Mouse (Mus musculus) c-Kit-positive CD71-positive TER-119-negative erythroid progenitor cells, embryonic 14.5 days (primary cell): ENCODE measurements around the gene Crebl2.

Source experiments
- DNase-seq: peaks from one replicate; pipeline ENCODE4 v3.0.0-alpha.2; 2013; ENCODE audit warnings: low read depth

Gene Crebl2

DNA sequence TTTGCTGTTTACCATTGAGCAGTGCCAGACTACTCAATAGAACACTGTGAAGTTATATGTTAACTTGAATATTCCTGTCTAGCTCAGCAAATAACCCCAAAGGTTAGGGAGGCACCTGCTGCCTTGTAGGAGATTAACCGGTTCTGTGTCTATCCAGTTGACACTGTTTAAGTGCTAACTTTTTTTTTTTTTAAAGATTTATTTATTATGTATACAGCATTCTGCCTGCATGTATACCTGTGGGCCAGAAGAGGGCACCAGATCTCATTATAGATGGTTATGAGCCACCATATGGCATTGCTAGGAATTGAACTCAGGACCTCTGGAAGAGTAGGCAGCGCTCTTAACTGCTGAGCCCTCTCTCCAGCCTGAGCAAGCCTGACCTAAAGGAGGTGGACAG, 43.1 kb downstream of the Crebl2 start:
- no peak for DNase-seq

DNA sequence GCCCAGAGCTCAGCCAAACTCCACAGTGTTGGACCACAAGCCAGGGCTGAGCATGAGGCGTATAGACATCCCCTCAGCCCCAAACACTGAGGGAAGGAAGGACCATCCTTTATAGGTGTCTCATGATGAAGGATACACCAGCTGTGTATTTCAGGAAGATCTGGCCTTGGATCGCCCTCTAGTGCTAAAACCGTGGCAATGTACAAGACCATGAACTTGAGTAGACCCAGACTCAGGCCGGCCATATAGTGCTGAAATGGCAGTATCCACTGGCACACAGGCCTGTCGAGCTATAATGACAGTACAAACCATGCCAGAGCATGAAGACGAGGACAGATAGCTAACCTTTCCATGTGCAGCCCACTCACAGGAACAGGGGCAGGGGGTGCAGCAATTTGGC, 46.8 kb downstream of the Crebl2 start:
- DNase-seq, result no peak

DNA sequence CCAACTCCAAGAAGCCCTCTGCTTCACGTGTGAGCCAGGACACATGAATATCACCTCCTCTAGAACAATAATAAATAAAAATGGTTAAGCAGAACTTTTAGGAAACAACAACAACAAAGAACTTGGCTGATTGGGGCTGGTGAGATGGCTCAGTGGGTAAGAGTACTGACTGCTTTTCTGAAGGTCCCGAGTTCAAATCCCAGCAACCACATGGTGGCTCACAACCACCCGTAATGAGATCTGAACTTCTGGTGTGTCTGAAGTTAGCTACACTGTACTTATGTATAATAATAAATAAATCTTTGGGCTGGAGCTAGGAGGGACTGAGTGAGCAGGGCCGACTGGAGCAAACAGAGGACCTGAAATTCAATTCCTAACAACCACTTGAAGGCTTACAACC, 47.3 kb downstream of the Crebl2 start:
- DNase-seq, result no peak

DNA sequence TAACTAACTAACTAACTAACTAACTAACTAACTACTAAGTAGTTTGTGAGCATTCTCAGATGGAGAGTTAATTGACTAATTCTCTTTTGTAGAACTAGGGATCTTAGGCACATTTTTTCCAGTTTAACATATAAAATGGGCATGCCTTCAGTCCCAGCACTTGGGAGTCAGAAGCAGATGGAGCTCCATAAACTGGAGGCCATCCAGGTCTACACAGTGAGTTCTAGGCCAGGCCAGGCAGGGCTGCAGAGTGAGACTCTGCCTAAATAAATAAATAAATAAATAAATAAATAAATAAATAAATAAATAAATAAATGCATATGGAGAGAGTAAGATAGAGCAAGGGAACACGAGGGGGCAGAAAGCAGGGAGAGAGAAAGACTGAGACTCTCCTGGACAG, 47.9 kb downstream of the Crebl2 start:
- no peak for DNase-seq

DNA sequence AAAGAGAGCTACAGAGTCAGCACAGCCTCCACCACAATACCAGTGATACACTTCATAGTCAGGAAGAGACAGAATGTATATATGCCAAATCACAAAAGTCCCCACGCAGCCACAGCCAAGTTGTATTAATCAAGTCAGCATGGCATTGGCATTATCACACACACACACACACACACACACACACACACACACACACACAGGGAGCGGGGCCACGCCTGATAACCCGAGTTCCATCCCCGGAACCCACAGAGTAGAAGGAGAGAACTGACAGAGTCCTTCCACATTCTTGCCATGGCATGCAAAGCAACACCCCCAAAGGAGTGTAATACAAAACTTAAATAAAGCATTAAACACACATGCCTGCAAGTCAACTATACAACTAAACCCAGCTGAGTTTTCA, 49.6 kb downstream of the Crebl2 start:
- no peak for DNase-seq

DNA sequence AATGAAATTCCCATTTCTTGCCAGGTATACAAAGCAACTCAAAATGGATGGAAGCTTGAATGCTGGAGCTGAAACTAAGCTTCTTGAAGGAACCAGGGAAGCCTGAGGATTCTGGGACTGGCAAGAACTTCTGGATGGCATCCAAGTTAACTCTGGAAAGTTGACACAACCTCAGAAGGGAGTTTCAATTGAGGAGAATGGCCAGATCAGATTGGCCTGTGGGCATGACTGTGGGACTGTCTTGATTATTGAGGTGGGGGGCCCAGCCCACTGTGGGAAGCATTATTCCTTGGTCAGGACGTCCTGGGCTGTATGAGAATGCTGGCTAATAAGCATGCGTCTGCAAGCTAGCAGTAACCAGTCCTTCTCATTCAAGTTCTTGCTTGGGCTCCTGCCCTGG, 50.1 kb downstream of the Crebl2 start:
- DNase-seq, result no peak

DNA sequence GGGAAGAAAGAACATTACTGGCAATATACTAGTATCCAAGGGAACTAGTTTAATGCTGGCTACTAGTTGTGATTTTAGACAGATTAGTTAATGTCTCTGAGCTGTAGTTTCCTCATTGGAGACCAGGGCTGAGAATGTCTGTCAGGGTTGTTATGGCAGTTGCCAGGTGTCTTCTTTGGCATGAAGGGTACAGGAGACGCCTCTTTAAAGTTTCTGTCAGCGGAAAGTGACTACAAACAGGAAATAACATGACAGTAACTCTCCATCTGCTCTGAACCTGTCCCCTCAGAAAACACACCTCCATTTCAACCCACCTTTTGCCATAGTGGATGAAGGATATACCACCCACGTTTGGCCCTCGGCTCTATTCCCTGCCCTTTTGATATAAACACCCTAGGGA, 53.7 kb downstream of the Crebl2 start:
- no peak for DNase-seq

DNA sequence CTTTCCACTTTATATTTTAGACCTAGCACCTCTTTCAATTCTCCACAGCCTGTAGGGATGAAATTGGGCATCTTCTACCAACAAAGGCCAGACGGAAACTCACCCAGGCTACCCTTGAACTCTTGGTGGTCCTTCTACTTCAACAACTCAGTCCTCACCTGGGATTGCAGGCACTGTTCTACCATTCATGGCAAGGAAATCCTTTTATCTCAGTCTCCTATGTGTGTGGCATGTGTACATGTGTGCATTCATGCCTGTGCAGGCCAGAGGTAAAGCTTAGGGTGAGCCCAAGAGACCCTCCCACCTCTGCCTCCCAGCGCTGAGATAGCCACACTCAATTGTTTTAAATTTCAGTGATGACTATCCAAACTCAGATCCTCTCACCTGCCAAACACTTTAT, 55.6 kb downstream of the Crebl2 start:
- no peak for DNase-seq

DNA sequence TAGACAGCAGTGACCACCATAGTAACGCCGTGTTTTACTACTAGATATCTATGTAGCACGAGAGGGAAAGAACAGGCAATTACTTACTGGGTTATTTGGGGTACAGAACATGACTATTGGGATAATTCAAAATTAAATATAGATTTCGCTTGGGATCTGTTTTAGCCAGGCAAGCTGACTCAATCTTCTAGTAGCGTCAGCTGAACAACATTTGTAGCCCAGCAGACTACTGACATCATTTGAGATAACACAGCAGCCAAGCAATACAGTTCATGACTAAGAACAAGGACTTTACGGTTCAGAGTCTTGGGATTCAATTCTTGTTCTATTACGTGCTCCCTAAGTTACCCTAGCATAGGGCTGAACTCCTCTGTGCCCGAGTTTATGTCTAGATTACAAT, 56.5 kb downstream of the Crebl2 start:
- no peak for DNase-seq

DNA sequence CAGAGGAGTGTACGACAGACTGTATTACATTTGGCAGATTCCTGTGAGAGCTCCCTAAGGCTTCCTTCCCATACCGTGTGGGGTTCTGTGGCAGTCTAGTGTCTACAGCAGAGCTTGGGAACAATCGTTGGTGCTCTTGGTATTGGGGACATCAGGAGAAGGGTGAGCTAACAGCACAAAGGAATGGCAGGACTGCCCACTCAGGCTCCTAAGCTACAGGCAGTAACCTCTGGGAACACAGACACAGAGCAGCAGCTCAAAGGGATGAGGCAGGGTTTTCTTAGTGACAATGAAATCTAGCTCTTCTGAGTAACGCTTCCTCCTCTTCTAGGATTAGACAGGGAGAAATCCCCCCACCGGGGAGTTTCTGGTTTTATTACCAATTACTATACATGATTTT, 57.1 kb downstream of the Crebl2 start:
- no peak for DNase-seq

DNA sequence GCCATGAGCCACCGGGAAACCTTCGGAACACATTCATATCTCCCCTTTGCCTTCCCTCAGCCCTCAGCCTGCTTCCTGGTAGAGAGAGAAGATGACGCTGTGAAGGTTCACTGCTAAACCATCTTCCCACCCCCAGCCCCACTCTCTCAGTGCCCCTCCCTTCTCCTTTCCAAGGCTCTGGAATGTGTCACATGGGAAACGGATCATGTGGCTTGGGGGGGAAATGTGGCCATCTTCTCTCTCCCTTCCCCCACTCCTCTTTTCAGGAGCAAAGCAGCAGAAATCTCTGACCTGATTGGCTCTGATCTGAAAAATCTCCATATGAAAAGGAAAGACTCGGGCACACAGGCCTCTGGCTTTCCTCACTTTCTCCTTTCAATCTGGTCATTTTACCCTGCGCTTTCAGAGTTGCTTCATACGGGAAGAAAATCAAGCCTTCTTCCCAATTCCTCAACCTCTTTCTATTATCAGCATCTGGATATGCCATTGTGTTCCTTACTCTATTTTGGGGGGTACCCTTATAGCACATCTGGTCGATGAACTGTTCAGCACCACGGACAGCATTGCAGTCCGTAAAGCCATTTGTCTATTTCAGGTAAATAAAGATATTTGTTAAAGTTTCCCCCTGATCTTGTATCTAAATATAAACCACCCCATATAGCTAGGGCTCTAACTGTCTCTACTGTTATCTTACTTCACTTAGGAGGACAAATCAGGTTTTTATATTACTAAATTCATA, 57.9 kb downstream of the Crebl2 start:
- no peak for DNase-seq

DNA sequence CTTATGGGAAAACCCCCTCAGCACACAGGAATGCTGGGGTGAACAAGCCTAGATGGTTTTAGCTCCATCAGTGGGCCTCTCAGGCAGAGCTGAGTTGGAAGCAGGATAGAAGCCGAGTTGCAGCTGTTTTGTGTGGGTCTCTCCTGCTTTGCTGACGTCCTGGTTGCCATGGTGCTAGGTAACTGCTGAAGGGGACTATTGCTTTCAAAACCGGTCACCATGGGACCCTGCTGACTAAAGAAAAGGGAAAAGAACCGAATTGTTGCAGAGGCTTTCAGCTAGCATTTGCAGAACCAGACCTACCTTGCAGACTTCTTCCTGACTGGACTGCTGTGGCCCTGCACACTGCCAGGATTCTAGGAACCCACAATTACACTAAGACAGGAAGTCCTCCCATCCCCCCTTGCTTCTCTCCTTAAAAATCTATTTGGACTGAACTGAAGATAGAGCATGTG, 58.6 kb downstream of the Crebl2 start:
- DNase-seq, result no peak

DNA sequence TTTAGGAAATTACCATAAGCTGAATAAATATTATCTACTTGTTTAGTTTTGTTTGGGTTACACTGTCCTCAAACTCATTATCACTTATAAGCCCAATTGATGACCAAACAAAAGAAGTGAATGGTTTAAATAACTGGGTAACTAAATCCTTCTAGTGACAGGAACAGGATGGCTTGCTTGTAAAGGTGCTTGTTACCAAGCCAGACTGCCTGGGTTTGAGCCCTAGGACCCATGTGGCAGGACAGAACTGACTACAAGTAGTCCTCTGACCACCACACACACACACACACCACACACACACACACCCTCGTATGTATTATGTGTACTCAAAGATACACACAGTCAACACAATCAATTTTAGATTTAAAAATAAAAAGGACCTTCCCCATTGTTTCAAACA, 59.8 kb downstream of the Crebl2 start:
- no peak for DNase-seq

DNA sequence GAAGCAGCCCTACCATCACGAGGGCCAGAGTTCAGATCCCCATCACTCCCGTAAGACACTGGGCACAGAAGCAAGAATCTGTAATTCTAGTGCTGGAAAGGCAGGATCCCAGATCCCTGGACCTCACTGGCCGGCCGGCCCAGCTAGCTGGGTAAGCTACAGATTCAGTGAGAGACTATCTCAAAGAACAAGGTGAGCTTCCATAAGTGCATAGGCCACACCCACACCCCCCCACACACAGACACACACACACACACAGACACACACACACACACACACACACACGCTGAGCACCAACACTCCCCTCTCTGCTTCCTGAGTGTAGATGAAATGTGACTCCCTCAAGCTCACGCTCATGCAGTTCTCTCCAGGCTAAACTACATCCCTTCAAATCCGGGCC, 60.5 kb downstream of the Crebl2 start:
- no peak for DNase-seq

DNA sequence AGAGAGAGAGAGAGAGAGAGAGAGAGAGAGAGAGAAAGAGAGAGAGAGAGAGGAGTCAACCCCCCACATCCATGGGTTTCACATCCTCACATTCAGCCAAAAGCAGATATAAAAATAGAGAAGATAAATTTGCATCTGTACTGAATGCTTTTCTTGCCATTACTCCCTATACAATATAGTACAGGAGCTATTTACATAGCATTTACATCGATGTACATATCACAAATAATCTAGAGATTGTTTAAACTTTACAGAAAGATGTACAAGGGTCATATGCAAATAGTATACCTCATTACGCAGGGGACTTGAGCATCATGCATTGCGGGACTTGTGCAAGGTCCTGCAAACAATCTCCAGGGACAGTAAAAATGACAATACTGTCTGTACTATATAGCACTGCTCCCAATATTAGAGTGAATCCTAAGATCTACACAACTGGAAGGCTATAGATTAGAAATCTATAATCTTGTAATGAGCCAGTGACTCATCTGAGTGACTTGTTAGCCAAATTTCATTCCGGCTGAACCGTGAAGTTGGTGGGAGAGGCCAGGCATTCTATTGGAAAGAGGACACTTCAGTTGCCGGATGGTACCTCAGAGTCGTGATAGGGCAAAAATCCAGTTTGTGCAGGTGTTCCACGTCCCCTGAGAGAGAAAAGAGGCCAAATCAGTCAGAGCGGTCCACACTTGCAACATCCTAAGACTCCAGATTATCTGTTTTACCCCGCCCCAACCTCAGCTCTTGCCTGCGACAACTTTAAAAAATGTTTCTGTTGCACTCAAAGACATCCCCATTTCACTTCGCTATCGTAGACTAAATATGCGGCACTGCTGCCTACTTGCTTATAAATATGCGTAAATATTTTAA, 66.8 kb downstream of the Crebl2 start:
- DNase-seq, result no peak

DNA sequence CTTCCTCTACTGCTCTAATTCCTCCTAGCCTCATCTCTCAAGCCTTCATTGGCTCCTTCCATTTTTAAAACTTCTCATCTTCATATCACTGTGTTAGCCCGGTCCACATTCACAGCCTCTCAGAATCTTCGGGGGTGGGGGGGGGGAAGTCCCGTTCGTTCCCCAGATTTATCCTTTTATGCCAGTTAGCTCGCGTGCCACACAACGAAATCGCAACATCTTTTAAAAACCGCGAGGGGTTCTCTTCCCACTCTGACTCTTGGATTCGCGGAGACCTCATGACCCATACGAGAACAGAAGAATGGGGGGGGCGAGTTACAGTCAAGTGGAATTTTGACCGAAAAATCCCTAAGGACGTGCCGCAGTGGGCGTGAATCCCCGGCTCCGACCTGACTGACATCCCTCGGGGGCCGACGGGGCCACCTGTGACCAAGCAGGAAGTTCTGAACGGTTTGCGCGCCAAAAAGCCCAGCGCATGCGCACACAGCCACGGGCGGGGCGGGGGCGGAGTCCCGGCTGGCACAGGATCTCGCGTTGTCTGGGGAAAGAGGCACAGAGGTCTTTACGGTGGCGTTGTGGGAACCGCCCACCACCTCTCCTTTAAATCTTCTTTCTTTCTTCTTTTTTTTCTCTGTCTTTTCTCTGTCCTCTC, 67.6 kb downstream of the Crebl2 start:
- DNase-seq, result peak; percentile 90

DNA sequence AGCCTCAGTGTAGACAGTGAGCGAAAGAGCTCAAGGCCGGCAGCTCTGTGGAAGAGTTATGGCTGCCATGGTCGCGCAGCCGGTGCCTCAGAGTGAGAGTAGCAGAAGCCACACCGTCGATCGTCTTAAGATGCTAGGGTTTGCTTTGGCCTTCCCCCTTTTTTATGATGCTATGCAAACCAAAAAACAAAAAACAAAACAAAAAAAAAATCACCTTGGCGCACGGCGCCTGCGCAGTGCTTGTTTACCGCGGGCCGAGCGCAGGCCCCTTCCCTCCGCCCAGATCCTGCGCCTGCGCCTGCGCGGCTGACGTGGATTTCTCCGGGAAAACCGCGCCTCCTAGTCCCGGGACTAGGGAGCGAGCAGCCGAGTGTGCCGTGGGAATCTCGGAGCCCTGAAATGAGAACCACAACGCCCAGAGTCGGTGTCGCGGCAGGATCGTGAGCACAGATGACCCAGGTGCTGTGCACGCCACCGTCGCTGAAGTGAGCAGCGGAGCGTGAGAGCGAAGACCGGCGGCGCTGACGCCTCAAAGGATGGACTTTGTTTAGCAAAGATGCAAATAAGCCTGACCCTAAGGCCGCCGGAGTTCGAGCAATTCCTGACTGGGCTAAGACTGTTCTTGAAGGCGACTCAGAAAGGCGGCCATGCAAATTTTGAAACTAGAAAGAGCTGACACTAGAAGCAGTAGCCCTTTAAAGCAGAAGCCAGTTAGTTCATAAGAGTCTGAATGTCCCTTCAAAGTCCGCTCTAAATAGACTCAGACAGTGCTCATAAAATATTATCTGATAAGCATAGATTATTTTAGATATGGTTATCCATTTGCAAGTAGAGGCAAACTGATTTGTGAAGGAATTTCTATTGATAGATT, 68.4 kb downstream of the Crebl2 start, which contains the start of gene Gpr19:
Gpr19 (minus strand) TSS at position 484 of the 871 bp plus-strand sequence.
- DNase-seq, result peak; percentile 70

DNA sequence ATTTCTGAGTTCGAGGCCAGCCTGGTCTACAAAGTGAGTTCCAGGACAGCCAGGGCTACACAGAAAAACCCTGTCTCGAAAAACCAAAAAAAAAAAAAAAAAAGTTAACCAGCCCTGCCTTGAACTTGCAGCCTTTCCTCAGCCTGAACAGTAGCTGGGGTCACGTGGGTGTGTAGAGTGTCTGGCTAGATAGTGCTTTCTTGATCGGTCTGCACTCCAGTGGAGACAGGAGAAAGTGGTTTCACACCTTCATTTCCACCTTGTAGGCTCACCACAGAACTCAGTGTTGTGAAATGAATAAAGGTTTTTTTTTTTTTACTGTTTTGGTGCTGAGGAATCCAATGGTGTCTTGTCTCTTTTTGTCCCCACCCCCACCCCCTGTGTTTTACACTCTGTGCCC, 73.4 kb downstream of the Crebl2 start:
- no peak for DNase-seq

DNA sequence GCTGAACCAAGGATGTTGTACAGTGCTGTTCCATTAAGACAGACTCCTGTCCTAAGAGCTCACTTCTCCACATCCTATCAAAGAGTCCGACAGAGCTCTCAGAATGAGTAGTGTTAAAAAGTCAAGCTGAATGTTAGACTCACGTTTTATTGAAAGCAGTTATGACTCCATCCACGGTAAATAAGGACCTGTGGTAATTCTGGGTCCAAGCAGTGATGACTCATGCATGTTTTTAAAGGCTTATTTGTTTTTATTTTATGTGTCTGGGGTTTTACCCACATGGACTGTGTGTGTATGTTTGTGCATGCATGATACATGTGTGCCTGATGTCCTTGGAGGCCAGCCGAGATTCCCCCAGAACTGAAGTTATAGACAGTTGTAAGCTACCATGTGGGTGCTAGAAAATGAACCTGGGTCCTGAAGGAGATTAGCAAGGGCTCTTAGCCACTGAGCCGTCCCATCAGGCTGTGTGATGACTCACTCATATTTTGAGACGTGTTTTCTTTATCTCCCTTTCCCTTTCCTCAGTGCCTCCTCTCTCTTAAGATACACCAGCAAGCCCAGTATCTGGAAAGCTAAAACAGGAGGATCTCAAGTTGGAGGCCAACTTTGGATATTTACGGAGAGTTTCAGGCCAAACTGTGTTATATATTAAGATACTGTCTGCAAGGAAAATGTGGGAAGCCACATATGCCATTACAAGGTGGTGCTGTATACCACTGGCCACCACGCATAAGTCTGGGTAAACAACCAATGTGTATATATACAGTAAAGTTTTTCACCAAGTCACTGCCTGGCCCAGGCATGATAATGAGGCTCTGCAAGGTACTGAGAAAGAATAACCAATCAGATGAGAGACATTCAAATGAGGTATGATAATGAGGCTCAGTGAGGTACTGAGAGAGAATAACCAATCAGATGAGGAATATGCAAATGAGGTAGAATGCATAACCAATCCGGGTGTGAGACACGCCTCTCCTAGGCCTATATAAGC, 74.2 kb downstream of the Crebl2 start:
- no peak for DNase-seq

DNA sequence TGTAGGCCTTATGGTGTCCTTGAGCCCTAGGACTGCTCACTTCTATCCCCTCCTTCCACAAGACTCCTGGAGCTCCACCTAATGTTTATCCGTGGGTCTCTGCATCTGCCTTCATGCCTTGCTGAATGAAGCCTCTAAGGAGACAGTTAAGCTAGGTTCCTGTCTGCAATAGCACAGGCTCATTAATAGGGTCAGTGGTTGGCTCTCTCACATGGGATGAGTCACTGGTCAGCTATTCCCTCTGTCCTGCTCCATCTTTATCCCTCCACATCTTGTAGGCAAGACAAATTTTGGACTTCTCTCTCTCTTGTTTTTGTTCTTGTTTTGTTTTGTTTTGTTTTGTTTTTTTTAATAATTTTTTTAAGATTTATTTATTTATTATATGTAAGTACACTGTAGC, 75.9 kb downstream of the Crebl2 start:
- DNase-seq, result no peak
